26 mouse cellular contexts compared by ENCODE assay signal in the genomic region with DNA sequence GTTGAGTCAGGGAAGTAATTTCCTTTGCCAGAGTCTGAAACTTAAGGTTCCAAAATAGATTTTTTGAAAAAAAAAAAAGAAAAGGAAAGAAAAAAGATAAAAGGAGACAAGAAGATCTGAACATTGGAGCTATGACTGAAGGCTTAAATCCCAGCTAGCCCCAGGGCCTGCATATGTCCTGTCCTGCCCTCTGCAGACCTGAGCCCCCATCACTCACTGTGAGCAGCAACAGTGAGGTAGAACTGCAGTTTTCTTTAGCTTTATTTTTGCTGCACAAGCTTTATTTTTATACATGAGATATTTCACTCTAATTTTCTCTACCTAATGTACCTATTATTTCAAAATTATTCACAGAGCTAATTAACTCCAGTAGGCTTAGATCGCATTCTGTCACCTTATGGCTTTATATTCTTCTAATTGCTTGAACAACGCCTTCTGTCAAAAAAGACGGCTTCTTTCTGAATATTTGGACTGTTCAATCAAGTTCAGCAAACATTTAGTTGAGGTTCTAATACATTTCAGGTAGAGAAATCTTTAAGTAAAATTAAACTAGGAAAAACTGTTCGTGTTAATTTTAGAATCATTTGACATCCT.
"Had no signal": no experiment of that assay in that cellular context is flagged by ENCODE, and none has a peak within 500 bp of the region (broad histone marks: within the 10 kb centered on the region; RNA-seq: fewer than 3 reads in every experiment).

No protein-coding gene starts in this region.

- H3K27me3 ChIP-seq: heart, embryonic 12.5 days; hindbrain, embryonic 12.5 days; intestine, embryonic 15.5 days; limb, embryonic 13.5 days; limb, embryonic 15.5 days; liver, embryonic 12.5 days had no signal

- H3K9me3 ChIP-seq: heart, embryonic 10.5 days; heart, embryonic 12.5 days; hindbrain, embryonic 10.5 days; hindbrain, embryonic 12.5 days; intestine, embryonic 15.5 days; limb, embryonic 13.5 days; limb, embryonic 15.5 days; liver, embryonic 12.5 days had no signal

- H3K9ac ChIP-seq: heart, embryonic 12.5 days; hindbrain, embryonic 12.5 days; hindbrain, embryonic 14.5 days; intestine, embryonic 15.5 days; limb, embryonic 13.5 days; limb, embryonic 15.5 days; liver, embryonic 12.5 days; liver, embryonic 14.5 days had no signal

- H3K27ac ChIP-seq: heart, embryonic 10.5 days; hindbrain, embryonic 10.5 days; hindbrain, embryonic 12.5 days; hindbrain, embryonic 14.5 days; intestine, embryonic 15.5 days; left cerebral cortex, adult 2 months; limb, embryonic 13.5 days; limb, embryonic 15.5 days; liver, embryonic 12.5 days; liver, embryonic 14.5 days had no signal

- DNase-seq: gastrocnemius, postnatal 10 days; gastrocnemius, postnatal 25 days; heart, adult 18-20 months; heart, postnatal 10 days; heart, postnatal 4 days; kidney, adult 18-20 months; kidney, adult 8-10 months; kidney, postnatal 10 days; kidney, postnatal 25 days; kidney, postnatal 4 days; layer of hippocampus, adult 9-11 months; lung, adult 18-20 months had no signal

- H3K4me2 ChIP-seq: heart, embryonic 12.5 days; hindbrain, embryonic 12.5 days; hindbrain, embryonic 14.5 days; intestine, embryonic 15.5 days; limb, embryonic 13.5 days; limb, embryonic 15.5 days; liver, embryonic 12.5 days had no signal

- H3K36me3 ChIP-seq: heart, embryonic 10.5 days; heart, embryonic 12.5 days; hindbrain, embryonic 10.5 days; hindbrain, embryonic 12.5 days; intestine, embryonic 15.5 days; limb, embryonic 13.5 days; limb, embryonic 15.5 days; liver, embryonic 12.5 days had no signal

- H3K4me1 ChIP-seq: heart, embryonic 10.5 days; heart, embryonic 12.5 days; hindbrain, embryonic 12.5 days; intestine, embryonic 15.5 days; limb, embryonic 13.5 days; limb, embryonic 15.5 days; liver, embryonic 12.5 days had no signal

- H3K4me3 ChIP-seq: heart, embryonic 10.5 days; heart, embryonic 12.5 days; hindbrain, embryonic 10.5 days; hindbrain, embryonic 12.5 days; intestine, embryonic 15.5 days; left cerebral cortex, adult 2 months; limb, embryonic 13.5 days; limb, embryonic 15.5 days; liver, embryonic 12.5 days had no signal

- ATAC-seq: hindbrain, embryonic 16.5 days; inflammation-experienced regulatory T-cells, adult 6 months; intestine, embryonic 15.5 days; intestine, postnatal 0 days; liver, embryonic 12.5 days had no signal
